Comparison of ENCODE assay signal across 9 mouse cellular contexts in the genomic region with DNA sequence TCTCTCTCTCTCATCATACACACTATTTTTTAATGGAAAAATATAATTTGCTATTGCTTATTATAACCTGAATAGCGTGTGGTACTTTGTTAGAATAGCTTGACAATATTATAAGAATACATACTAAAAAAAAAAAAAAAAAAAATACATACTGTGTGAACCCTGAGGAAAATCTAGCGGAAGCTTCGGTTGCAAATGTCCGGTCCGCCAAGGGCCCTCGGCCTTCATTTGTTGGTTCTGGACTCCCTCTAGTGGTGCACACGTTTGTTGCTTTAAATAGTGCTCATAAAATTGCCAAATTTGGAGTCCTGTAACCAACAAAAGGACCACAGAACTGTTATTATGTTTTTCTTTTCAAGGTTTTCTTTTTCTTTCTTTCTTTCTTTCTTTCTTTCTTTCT. TPM values are rescaled to one million over a fixed set of nuclear protein-coding genes. Genes with fewer than 3 reads are reported as not detected.
DNase-seq lines count a peak whose midpoint lies in the region; ATAC-seq and TF ChIP-seq lines count a peak whose summit lies in the region.
"Had no signal": no experiment of that assay in that cellular context is flagged by ENCODE, and none has a peak within 500 bp of the region (broad histone marks: within the 10 kb centered on the region; RNA-seq: fewer than 3 reads in every experiment).

No protein-coding gene starts in this region.

- TF ChIP-seq CTCF in CH12.LX (conservative IDR thresholded peaks at IDR 0.05 in 1 of 2, IDR thresholded peaks at IDR 0.05 in 1 of 2; ENCODE audit: low read depth in 2 of 2, low read length in 2 of 2): peak; percentile 65 to 96; a peak in 3 of 4 replicates
- peak; percentile 82 for TF ChIP-seq CTCF in heart, adult 2 months (IDR thresholded peaks at IDR 0.05)

- dilution Hi-C loops in CH12.LX (cut with MboI; ENCODE audit: extremely low pct_ligation_motif_present, extremely low pct_unique_long_range_greater_than_20kb, low sequenced_read_pairs): no loop called here

- H3K27me3 ChIP-seq in CH12.LX (replicated peaks): no peaks in the 10 kb centered on the region
- H3K27me3 ChIP-seq in embryonic facial prominence, embryonic 10.5 days (replicated peaks; ENCODE audit: low read depth, poor library complexity, severe bottlenecking): no peaks in the 10 kb centered on the region; the same call in 1 of the 2 replicates
- H3K27me3 ChIP-seq in heart, adult 2 months (ENCODE audit: control insufficient read depth, insufficient read depth, low read length): no peaks in the 10 kb centered on the region
- H3K27me3 ChIP-seq in lung, embryonic 15.5 days: no peaks in the 10 kb centered on the region

- peaks cover 13 to 18% of the 10 kb centered on the region in 2 experiments for H3K36me3 ChIP-seq in CH12.LX (replicated peaks in 1 of 2; ENCODE audit: control insufficient read depth in 1 of 2, insufficient read depth in 1 of 2, low read length in 1 of 2)
- peaks cover 18% of the 10 kb centered on the region for H3K36me3 ChIP-seq in embryonic facial prominence, embryonic 10.5 days (replicated peaks)
- peaks cover 4% of the 10 kb centered on the region; the same call in 1 of the 2 replicates for H3K36me3 ChIP-seq in heart, adult 2 months (ENCODE audit: control insufficient read depth, insufficient read depth, low read length)
- peaks cover 12% of the 10 kb centered on the region for H3K36me3 ChIP-seq in lung, embryonic 15.5 days

- intact Hi-C loops in heart, adult 2 months (cut with DNase I): loop anchor here (1.0 to 10.0 kb wide), 4 partner anchors 60 to 284 kb away; no protein-coding TSS in a partner anchor

- no peak overlapping the region for H3K4me3 ChIP-seq in CH12.LX (replicated peaks in 1 of 3; ENCODE audit: low read depth in 2 of 3, low read length in 2 of 3, poor library complexity in 1 of 3)
- H3K4me3 ChIP-seq in embryonic facial prominence, embryonic 10.5 days: no peak overlapping the region
- H3K4me3 ChIP-seq in heart, adult 2 months: no peak overlapping the region
- H3K4me3 ChIP-seq in lung, embryonic 15.5 days: no peak overlapping the region
- H3K4me3 ChIP-seq: liver, embryonic 13.5 days had no signal

- H3K27ac ChIP-seq in CH12.LX (ENCODE audit: insufficient read depth, low read depth): no peak overlapping the region
- no peak overlapping the region for H3K27ac ChIP-seq in embryonic facial prominence, embryonic 10.5 days (replicated peaks)
- no peak overlapping the region for H3K27ac ChIP-seq in heart, adult 2 months
- H3K27ac ChIP-seq in lung, embryonic 15.5 days: no peak overlapping the region
- H3K27ac ChIP-seq: liver, embryonic 13.5 days had no signal

- TF ChIP-seq RAD21 in CH12.LX (IDR thresholded peaks at IDR 0.05; ENCODE audit: low read depth, low read length): peak; percentile 96

- H3K4me2 ChIP-seq in CH12.LX (ENCODE audit: insufficient read depth, low read depth, poor library complexity, severe bottlenecking): no peak overlapping the region
- H3K4me2 ChIP-seq in lung, embryonic 15.5 days: 0 out of 2 replicates have a peak overlapping the region, but pooled peaks have one; percentile 8

- peaks cover 0 to 16% of the 10 kb centered on the region in 2 experiments; a peak in 2 of 4 replicates for H3K4me1 ChIP-seq in CH12.LX (ENCODE audit: control insufficient read depth in 1 of 2, insufficient read depth in 2 of 2)
- peaks cover 17% of the 10 kb centered on the region for H3K4me1 ChIP-seq in embryonic facial prominence, embryonic 10.5 days
- peaks cover 4% of the 10 kb centered on the region for H3K4me1 ChIP-seq in heart, adult 2 months (ENCODE audit: control insufficient read depth, insufficient read depth, low read length)
- peaks cover 19% of the 10 kb centered on the region for H3K4me1 ChIP-seq in lung, embryonic 15.5 days

- peaks cover 14% of the 10 kb centered on the region for H3K79me2 ChIP-seq in CH12.LX (replicated peaks; ENCODE audit: control insufficient read depth, extremely low read depth, insufficient read depth, poor library complexity, severe bottlenecking)
- H3K79me2 ChIP-seq in heart, adult 2 months (replicated peaks; ENCODE audit: control insufficient read depth, insufficient read depth, low read length): peaks cover 4% of the 10 kb centered on the region; the same call in 1 of the 2 replicates

- no peak for TF ChIP-seq POLR2A in CH12.LX (IDR thresholded peaks at IDR 0.05; ENCODE audit: low read depth, low read length)
- no peak for TF ChIP-seq POLR2A in heart, adult 2 months (IDR thresholded peaks at IDR 0.05; ENCODE audit: insufficient read depth, low read depth, low read length)

- 3% methylated on average over 7 of the region's 7 CpGs for WGBS in embryonic facial prominence, embryonic 10.5 days
- 2% methylated on average over 7 of the region's 7 CpGs for whole genome bisulfite sequencing in heart, adult 2 months
- 4% methylated on average over 7 of the region's 7 CpGs for WGBS in lung, embryonic 15.5 days

- TF ChIP-seq EP300 in CH12.LX (IDR thresholded peaks at IDR 0.05; ENCODE audit: low read length): no peak
- TF ChIP-seq EP300 in heart, adult 2 months (IDR thresholded peaks at IDR 0.05; ENCODE audit: insufficient read depth, low read depth, low read length): peak; percentile 84

- peak; percentile 87 for DNase-seq in CH12.LX (ENCODE audit: extremely low read depth)
- peak; percentile 83 for DNase-seq in adrenal gland, adult 2 months
- DNase-seq in embryonic facial prominence, embryonic 10.5 days (ENCODE audit: low spot score): peak; percentile 79
- DNase-seq in heart, adult 2 months: peak; percentile 73 to 78
- peak; percentile 92 for DNase-seq in layer of hippocampus, adult 11-12 months (ENCODE audit: low spot score)
- peak; percentile 81 for DNase-seq in retina, postnatal 7 days (ENCODE audit: low read depth, low spot score)
- peak; percentile 53 for DNase-seq in yolk sac, embryonic 10.5 days (ENCODE audit: low spot score)
- DNase-seq: liver, embryonic 13.5 days had no signal

- no peaks in the 10 kb centered on the region for H3K9me3 ChIP-seq in CH12.LX (replicated peaks; ENCODE audit: low read length)
- no peaks in the 10 kb centered on the region for H3K9me3 ChIP-seq in embryonic facial prominence, embryonic 10.5 days
- H3K9me3 ChIP-seq in lung, embryonic 15.5 days: no peaks in the 10 kb centered on the region
- H3K9me3 ChIP-seq: liver, embryonic 13.5 days had no signal

- in situ Hi-C loops in CH12.LX (cut with MboI; ENCODE audit: low pct_ligation_motif_present, low pct_unique_long_range_greater_than_20kb, low sequenced_read_pairs): loop anchor here (10.0 kb wide), 1 partner anchor 54 kb away; no protein-coding TSS in a partner anchor

- peak overlapping the region; percentile 43; the same call in 1 of the 2 replicates for H3K9ac ChIP-seq in CH12.LX (ENCODE audit: insufficient read depth, low read depth)
- no peak overlapping the region for H3K9ac ChIP-seq in heart, adult 2 months (ENCODE audit: low read depth, low read length)
- H3K9ac ChIP-seq in lung, embryonic 15.5 days: no peak overlapping the region
- H3K9ac ChIP-seq: liver, embryonic 13.5 days had no signal

- ATAC-seq in lung, embryonic 15.5 days (ENCODE audit: borderline replicate concordance, extremely low read depth, low FRiP score, low TSS enrichment): no peak

TF ChIP-seq in CH12.LX, 34 proteins besides CTCF, POLR2A, EP300 and RAD21 (continues in another document):
- TF ChIP-seq NRF1 (IDR thresholded peaks at IDR 0.05; ENCODE audit: low read depth, low read length) (no peak), ZC3H11A (IDR thresholded peaks at IDR 0.05; ENCODE audit: low read depth, low read length) (peak; percentile 35; the same call in 1 of the 2 replicates), JUN (IDR thresholded peaks at IDR 0.05; ENCODE audit: insufficient read depth, low read depth, low read length) (no peak), SMC3 (IDR thresholded peaks at IDR 0.05; ENCODE audit: low read depth, low read length) (peak; percentile 86), PAX5 (IDR thresholded peaks at IDR 0.05; ENCODE audit: low read length) (no peak), BHLHE40 (IDR thresholded peaks at IDR 0.05; ENCODE audit: low read depth, low read length) (no peak), MYC (IDR thresholded peaks at IDR 0.05; ENCODE audit: low read depth, low read length) (peak; percentile 47; the same call in 1 of the 2 replicates), IRF4 (IDR thresholded peaks at IDR 0.05; ENCODE audit: low read depth, low read length) (no peak), MXI1 (IDR thresholded peaks at IDR 0.05; ENCODE audit: low read depth, low read length) (no peak), RCOR1 (conservative IDR thresholded peaks at IDR 0.05; ENCODE audit: low read depth, low read length) (no peak), UBTF (IDR thresholded peaks at IDR 0.05; ENCODE audit: low read depth, low read length) (no peak), MAX (IDR thresholded peaks at IDR 0.05; ENCODE audit: low read length) (no peak), ZNF384 (IDR thresholded peaks at IDR 0.05; ENCODE audit: low read depth, low read length) (peak; percentile 93), MAZ (IDR thresholded peaks at IDR 0.05; ENCODE audit: low read depth, low read length) (no peak), CHD1 (IDR thresholded peaks at IDR 0.05; ENCODE audit: low read depth, low read length) (no peak), HCFC1 (IDR thresholded peaks at IDR 0.05; ENCODE audit: low read depth, low read length) (peak; percentile 50; the same call in 1 of the 2 replicates), ZMIZ1 (IDR thresholded peaks at IDR 0.05; ENCODE audit: low read depth, low read length) (no peak)

RNA-seq across cellular contexts. Expression of gene AA467197, which starts 7.8 kb away (rescaled TPM):
- 13.7 and 30.4 TPM in 2 replicates for total RNA-seq in CH12.LX (2012; rRNA removed)
- 6.4 and 6.6 TPM in 2 replicates for total RNA-seq in CH12.LX (2014; rRNA removed)
- polyA plus RNA-seq in CH12.LX (2012; ENCODE audit: insufficient read length, low read depth): 3.1 and 3.7 TPM in 2 replicates
- 1 to 10 TPM; 1.4 to 2.5 TPM for total RNA-seq in adrenal gland, adult 2 months (2021)
- polyA plus RNA-seq in adrenal gland, adult 2 months (2012; rRNA removed): not detected in 2 replicates
- 0.35 and 0.63 TPM in 2 replicates for polyA plus RNA-seq in embryonic facial prominence, embryonic 10.5 days (2016; fragmentation: Nextera tagmentation; extraction: Ambion mirVana)
- total RNA-seq in heart, adult 2 months (2021): under 1 TPM; 0.36 to 0.44 TPM
- 0.38 TPM in 1 of 2 replicates, not detected in the other for polyA plus RNA-seq in heart, adult 2 months (2012; rRNA removed)
- polyA plus RNA-seq in lung, embryonic 15.5 days (2015; fragmentation: Nextera tagmentation; extraction: Ambion mirVana): 0.30 and 0.76 TPM in 2 replicates

RNA-seq across cellular contexts. Expression of gene Gatm, which starts 17.9 kb away (rescaled TPM):
- total RNA-seq in CH12.LX (2012; rRNA removed): 35.9 and 46.0 TPM in 2 replicates
- 23.3 and 25.0 TPM in 2 replicates for total RNA-seq in CH12.LX (2014; rRNA removed)
- 8.8 and 13.0 TPM in 2 replicates for polyA plus RNA-seq in CH12.LX (2012; ENCODE audit: insufficient read length, low read depth)
- total RNA-seq in adrenal gland, adult 2 months (2021): 1 to 10 TPM; 4.4 to 6.6 TPM
- polyA plus RNA-seq in adrenal gland, adult 2 months (2012; rRNA removed): 2.3 and 3.3 TPM in 2 replicates
- polyA plus RNA-seq in embryonic facial prominence, embryonic 10.5 days (2016; fragmentation: Nextera tagmentation; extraction: Ambion mirVana): 6.6 and 7.2 TPM in 2 replicates
- total RNA-seq in heart, adult 2 months (2021): 1 to 10 TPM; 3.1 to 3.3 TPM
- polyA plus RNA-seq in heart, adult 2 months (2012; rRNA removed): 4.4 and 4.7 TPM in 2 replicates
- polyA plus RNA-seq in lung, embryonic 15.5 days (2015; fragmentation: Nextera tagmentation; extraction: Ambion mirVana): 6.2 and 6.3 TPM in 2 replicates
